Mouse (Mus musculus) liver, embryonic 14.5 days (tissue): ENCODE results near the gene Rcsd1.

Experiments
- CTCF ChIP-seq: IDR thresholded peaks from 2 replicates; pipeline ENCODE4 v1.5.1; 2016; ENCODE audit warnings: antibody characterized with exemption, low read depth, control low read depth
- EP300 ChIP-seq: IDR thresholded peaks from 2 replicates; pipeline ENCODE4 v1.6.1; 2016; ENCODE audit warnings: antibody characterized with exemption, low read depth

- TF ChIP-seq CTCF (no peak), EP300 (no peak)
Measured at GRCm38 (mm10) chr1:165702221-165703031, 7.1 kb downstream of the Rcsd1 start.
